Mouse (Mus musculus) heart, postnatal 10 days (tissue): ENCODE results near the gene Fkbp1b. TPM values are rescaled to one million over a fixed set of nuclear protein-coding genes. Genes with fewer than 3 reads are reported as not detected.

Experiments used
- total RNA-seq, 2 experiments: library from RNA; stranded (reverse); gene quantifications; 2 replicates each; pipeline ENCODE4 v1.2.3; 2021

Gene Fkbp1b
- total RNA-seq, 2 experiments from 2014 or later: 3.6 to 4.0 TPM

Other genes with a start within 250 kb of the Fkbp1b start
- gene Itsn2, start 249.0 kb downstream of the Fkbp1b start, total RNA-seq: 10 to 100 TPM; 47.0 to 47.3 TPM
- not detected for gene Gm3625, start 248.7 kb downstream of the Fkbp1b start, total RNA-seq
- under 1 TPM in 1 of 2 experiments, not detected in 1; 0.22 TPM for gene Fam228a, start 103.2 kb downstream of the Fkbp1b start, total RNA-seq
- gene Pfn4, start 72.6 kb downstream of the Fkbp1b start, total RNA-seq: 1 to 10 TPM; 2.8 to 3.0 TPM
- 1 to 10 TPM; 3.3 to 3.4 TPM for gene Fam228b, start 72.3 kb downstream of the Fkbp1b start, total RNA-seq
- 10 to 100 TPM; 59.5 to 62.1 TPM for gene Sf3b6, start 24.0 kb downstream of the Fkbp1b start, total RNA-seq
- gene Wdcp, start 1.7 kb upstream of the Fkbp1b start, total RNA-seq: 1 to 10 TPM; 8.7 to 9.1 TPM
- 1 to 10 TPM in 1 of 2 experiments, under 1 TPM in 1; 0.64 to 2.0 TPM for gene Mfsd2b, start 32.8 kb upstream of the Fkbp1b start, total RNA-seq
- gene Ubxn2a, start 66.1 kb upstream of the Fkbp1b start, total RNA-seq: 10 to 100 TPM; 49.3 to 54.5 TPM
- gene Atad2b, start 75.8 kb upstream of the Fkbp1b start, total RNA-seq: 10 to 100 TPM; 25.6 to 30.0 TPM